Mouse (Mus musculus): ENCODE data around the gene Ggps1. TPM values are rescaled to one million over a fixed set of nuclear protein-coding genes. Genes with fewer than 3 reads are reported as not detected.

Ggps1 gene
- polyA plus RNA-seq, 1 experiment from 2014 or later = 13.4 TPM

DNA sequence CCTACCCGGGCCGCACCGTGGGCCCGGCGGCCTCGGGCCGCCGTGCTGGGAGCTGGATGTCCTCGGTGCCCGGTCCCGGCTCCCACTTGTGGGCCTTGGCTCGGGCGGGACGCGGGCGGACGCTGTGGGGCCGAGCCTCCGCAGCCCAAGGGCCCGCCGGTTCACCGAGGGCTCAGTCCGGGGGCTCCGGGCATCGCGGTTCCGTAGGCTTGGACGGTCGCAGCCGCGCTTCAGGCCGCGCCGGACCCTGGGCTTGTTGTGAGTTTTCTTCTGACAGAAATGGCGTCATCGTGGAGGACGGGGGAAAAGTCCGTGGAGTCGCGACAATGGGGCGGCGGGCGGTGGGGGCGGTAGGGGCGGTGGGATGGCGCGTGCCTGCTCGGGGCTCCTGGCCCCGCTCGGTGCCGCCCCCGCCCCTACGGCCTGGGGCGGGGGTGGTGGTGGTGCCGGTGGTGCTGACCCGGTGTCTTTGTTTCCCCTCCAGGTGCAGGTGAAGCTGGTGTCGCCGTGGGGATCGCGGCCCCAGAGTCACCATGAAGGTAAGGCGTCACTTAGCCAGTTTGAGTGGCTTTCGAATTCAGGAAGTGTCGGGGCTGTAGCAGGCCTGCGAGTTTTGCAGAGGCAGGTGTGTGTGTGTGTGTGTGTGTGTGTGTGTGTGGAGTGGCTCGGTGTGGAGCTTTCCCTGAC lies 1.2 kb upstream of the Ggps1 start:
- peak; percentile 27 for DNase-seq
- ATAC-seq (ENCODE audit: low read depth) = no peak; the same call in 1 of the 2 replicates
- Histone ChIP-seq H3K27ac (peak overlapping the region; percentile 95), H3K9me3 (replicated peaks) (no peaks in the 10 kb centered on the region), H3K4me2 (peak overlapping the region; percentile 82), H3K4me1 (replicated peaks) (peaks cover 44% of the 10 kb centered on the region), H3K9ac (peak overlapping the region; percentile 100), H3K27me3 (no peaks in the 10 kb centered on the region), H3K36me3 (peaks cover 16% of the 10 kb centered on the region; the same call in 1 of the 2 replicates), H3K4me3 (replicated peaks) (peak overlapping the region; percentile 99)
- WGBS (ENCODE audit: insufficient replicate concordance) = under 1% methylated on average over 57 of the region's 65 CpGs

- Histone ChIP-seq H3K4me2 (peak overlapping the region; percentile 82), H3K4me1 (replicated peaks) (peaks cover 44% of the 10 kb centered on the region), H3K9me3 (replicated peaks) (no peaks in the 10 kb centered on the region), H3K27me3 (no peaks in the 10 kb centered on the region), H3K27ac (peak overlapping the region; percentile 95), H3K9ac (peak overlapping the region; percentile 100), H3K36me3 (peaks cover 14% of the 10 kb centered on the region; the same call in 1 of the 2 replicates), H3K4me3 (replicated peaks) (peak overlapping the region; percentile 99)
- no peak for DNase-seq
- peak; percentile 25 for ATAC-seq (ENCODE audit: low read depth)
- WGBS (ENCODE audit: insufficient replicate concordance) = 1% methylated on average over 31 of the region's 31 CpGs
Measured at GRCm38 (mm10) chr13:14063942-14064271, 619 bp upstream of the Ggps1 start.

DNA sequence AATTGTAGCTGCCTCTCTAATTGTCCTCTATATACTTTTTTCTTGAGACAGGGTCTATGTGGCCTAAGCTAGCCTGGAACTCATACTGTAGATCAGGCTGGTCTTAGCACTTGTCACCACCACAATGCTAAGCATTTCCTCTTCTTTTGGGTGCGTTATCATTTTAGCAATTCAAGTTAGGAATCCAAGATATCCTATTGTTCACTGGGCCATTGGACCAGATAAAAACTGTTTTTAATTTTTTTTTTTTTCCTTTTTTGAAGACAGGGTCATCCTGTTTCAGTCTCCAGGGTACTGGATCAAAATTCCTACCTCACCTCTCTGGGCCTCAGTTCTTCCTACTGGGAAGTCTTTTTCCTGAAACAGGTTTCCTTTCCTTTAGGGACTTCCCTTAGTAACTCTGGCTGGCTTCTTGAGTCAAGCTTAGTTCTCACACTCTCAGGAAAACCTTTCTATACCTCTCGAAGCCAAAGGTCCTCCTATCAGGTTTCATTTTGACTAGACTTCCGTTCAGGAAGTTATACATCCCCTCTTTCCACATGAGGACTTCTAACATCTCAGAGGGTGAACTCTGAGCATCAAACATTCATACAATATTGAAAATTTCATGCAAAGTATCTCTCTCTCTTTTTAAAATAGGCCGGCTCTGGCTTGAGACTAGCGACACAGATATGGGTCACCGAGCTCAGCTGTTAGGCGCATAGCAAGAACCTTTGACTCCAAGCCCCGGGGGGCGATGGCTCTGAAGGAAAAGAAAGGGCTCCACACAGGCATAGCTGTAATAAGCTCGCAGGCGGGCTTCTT lies 877 bp downstream of the Ggps1 start:
- ATAC-seq (ENCODE audit: low read depth) = no peak
- Histone ChIP-seq H3K36me3 (peaks cover 7% of the 10 kb centered on the region), H3K9me3 (replicated peaks) (no peaks in the 10 kb centered on the region), H3K9ac (peak overlapping the region; percentile 86), H3K27ac (peak overlapping the region; percentile 76), H3K4me2 (peak overlapping the region; percentile 77), H3K27me3 (no peaks in the 10 kb centered on the region), H3K4me3 (replicated peaks) (peak overlapping the region; percentile 99), H3K4me1 (replicated peaks) (peaks cover 33% of the 10 kb centered on the region)
- DNase-seq = no peak
- 1% methylated on average over 11 of the region's 11 CpGs for WGBS (ENCODE audit: insufficient replicate concordance)

DNA sequence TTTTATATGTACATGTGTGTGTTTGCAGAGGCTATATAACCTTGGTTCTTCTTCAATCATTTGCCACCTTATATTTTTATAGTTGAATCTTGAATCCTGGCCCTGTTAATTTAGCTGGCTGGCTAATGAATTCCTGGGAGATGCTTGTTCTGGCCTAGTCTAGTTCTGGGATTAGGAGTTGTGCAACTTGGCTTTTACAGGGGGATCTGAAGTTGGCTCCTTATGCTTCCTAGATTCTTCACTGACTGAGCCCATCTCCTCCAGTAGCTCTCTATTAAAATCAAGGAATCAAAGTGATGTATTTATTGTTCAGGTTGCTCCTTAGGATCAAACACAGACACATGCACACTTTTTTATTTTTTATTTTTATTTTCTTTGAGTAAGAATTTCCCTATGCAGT lies 3.7 kb downstream of the Ggps1 start:
- no peak overlapping the region for H3K4me2 ChIP-seq
- H3K9me3 ChIP-seq (replicated peaks) = no peaks in the 10 kb centered on the region
- H3K4me3 ChIP-seq (replicated peaks) = no peak overlapping the region
- H3K27me3 ChIP-seq = no peaks in the 10 kb centered on the region
- peaks cover 14% of the 10 kb centered on the region for H3K4me1 ChIP-seq (replicated peaks)
- peaks cover 22% of the 10 kb centered on the region for H3K36me3 ChIP-seq
- no peak for DNase-seq
- no peak for ATAC-seq (ENCODE audit: low read depth)
- no peak overlapping the region for H3K27ac ChIP-seq
- H3K9ac ChIP-seq = no peak overlapping the region

DNA sequence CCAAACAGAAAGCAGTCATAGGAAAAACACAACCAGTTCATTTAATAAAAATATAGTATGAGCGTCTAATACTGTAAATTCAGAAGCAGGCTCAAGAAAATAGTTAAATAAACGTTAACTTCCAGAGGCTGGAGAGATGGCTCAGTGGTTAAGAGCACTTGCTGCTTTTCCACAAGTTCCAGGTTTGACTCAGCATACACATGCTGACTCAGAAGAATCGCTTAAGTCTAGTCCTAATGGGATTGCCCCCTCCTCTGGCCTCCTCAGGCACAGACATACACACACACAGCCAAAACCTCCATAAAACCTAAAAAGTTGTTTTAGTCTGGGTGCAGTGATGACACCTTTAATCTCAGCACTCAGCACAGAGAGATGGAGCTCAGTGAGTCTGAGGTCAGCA lies 6.5 kb downstream of the Ggps1 start:
- Histone ChIP-seq H3K27ac (no peak overlapping the region), H3K27me3 (no peaks in the 10 kb centered on the region), H3K36me3 (peaks cover 48% of the 10 kb centered on the region), H3K4me2 (no peak overlapping the region), H3K4me1 (replicated peaks) (peaks cover 7% of the 10 kb centered on the region), H3K9me3 (replicated peaks) (no peaks in the 10 kb centered on the region), H3K4me3 (replicated peaks) (no peak overlapping the region), H3K9ac (no peak overlapping the region)
- DNase-seq = no peak
- no peak for ATAC-seq (ENCODE audit: low read depth)
- 81% methylated on average over 3 of the region's 3 CpGs for WGBS (ENCODE audit: insufficient replicate concordance)

DNA sequence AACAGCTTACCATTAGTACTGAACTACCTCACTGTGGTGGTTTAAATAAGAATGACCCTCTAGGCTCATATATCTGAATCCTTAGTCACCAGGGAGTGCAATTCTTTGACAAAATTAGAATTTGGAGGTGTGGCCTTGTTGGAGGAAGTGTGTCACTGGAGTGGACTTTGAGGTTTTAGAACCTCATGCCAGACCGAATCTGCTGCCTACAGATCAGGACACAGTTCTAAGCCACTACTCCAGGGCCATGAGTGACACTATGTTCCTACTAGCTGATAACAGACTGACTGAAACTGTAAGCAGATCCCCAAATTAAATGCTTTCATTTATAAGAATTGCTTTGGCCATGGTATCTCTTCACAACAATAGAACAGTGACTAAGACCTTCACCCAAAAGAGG lies 13.4 kb downstream of the Ggps1 start:
- Histone ChIP-seq H3K9ac (no peak overlapping the region), H3K27me3 (no peaks in the 10 kb centered on the region), H3K4me1 (replicated peaks) (no peaks in the 10 kb centered on the region), H3K4me2 (no peak overlapping the region), H3K9me3 (replicated peaks) (no peaks in the 10 kb centered on the region), H3K4me3 (replicated peaks) (no peak overlapping the region), H3K27ac (no peak overlapping the region), H3K36me3 (peaks cover 53% of the 10 kb centered on the region)
- 46% methylated on average over 1 of the region's 1 CpGs for WGBS (ENCODE audit: insufficient replicate concordance)
- ATAC-seq (ENCODE audit: low read depth) (no peak), DNase-seq (no peak)

GRCm38 (mm10) chr13:14044521-14044920 lies 18.8 kb downstream of the Ggps1 start:
- H3K27me3 ChIP-seq = no peaks in the 10 kb centered on the region
- no peak for ATAC-seq (ENCODE audit: low read depth)
- no peak overlapping the region for H3K4me2 ChIP-seq
- H3K27ac ChIP-seq = no peak overlapping the region
- no peak overlapping the region for H3K4me3 ChIP-seq (replicated peaks)
- peaks cover 12% of the 10 kb centered on the region for H3K4me1 ChIP-seq (replicated peaks)
- H3K36me3 ChIP-seq = peaks cover 15% of the 10 kb centered on the region
- no peak overlapping the region for H3K9ac ChIP-seq
- DNase-seq = no peak
- H3K9me3 ChIP-seq (replicated peaks) = no peaks in the 10 kb centered on the region
- WGBS (ENCODE audit: insufficient replicate concordance) = 30% methylated on average over 2 of the region's 2 CpGs

DNA sequence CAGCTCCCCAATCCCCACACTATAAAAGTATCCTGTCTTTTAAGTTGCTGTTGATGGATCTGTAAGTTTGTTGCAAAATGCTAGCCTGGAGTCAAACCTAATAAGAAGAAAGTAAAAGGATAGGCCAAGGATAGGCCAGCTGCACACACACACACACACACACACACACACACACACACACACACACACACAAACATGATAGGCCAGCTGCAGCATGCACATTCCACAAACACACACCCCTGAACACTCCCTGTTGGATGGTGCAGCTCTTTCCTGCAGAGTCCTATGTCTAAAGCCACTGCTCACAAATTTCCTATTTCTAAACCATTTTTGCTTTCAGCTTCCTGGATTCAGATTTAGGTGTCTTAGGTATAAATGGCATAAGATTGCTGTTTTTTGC lies 19.4 kb downstream of the Ggps1 start:
- Histone ChIP-seq H3K4me1 (replicated peaks) (peaks cover 13% of the 10 kb centered on the region), H3K27me3 (no peaks in the 10 kb centered on the region), H3K27ac (no peak overlapping the region), H3K9me3 (replicated peaks) (no peaks in the 10 kb centered on the region), H3K4me3 (replicated peaks) (no peak overlapping the region), H3K36me3 (peaks cover 8% of the 10 kb centered on the region), H3K4me2 (no peak overlapping the region), H3K9ac (no peak overlapping the region)
- no peak for ATAC-seq (ENCODE audit: low read depth)
- no peak for DNase-seq

- H3K4me1 ChIP-seq (replicated peaks) = peaks cover 44% of the 10 kb centered on the region
- H3K4me2 ChIP-seq = peak overlapping the region; percentile 94
- peak overlapping the region; percentile 88 for H3K9ac ChIP-seq
- 46% methylated on average over 5 of the region's 5 CpGs for WGBS (ENCODE audit: insufficient replicate concordance)
- H3K9me3 ChIP-seq (replicated peaks) = no peaks in the 10 kb centered on the region
- DNase-seq (no peak), ATAC-seq (ENCODE audit: low read depth) (no peak)
- no peaks in the 10 kb centered on the region for H3K27me3 ChIP-seq
- peaks cover 6% of the 10 kb centered on the region; the same call in 1 of the 2 replicates for H3K36me3 ChIP-seq
- H3K4me3 ChIP-seq (replicated peaks) = peak overlapping the region; percentile 80
- H3K27ac ChIP-seq = peak overlapping the region; percentile 96
Measured at GRCm38 (mm10) chr13:14040186-14040585, 23.1 kb downstream of the Ggps1 start.

GRCm38 (mm10) chr13:14039292-14039965 lies 23.9 kb downstream of the Ggps1 start, which contains the start of gene Tbce:
Gene Tbce, minus strand, starts transcription at chr13:14039638.
- H3K27me3 ChIP-seq = no peaks in the 10 kb centered on the region
- ATAC-seq (ENCODE audit: low read depth) = peak; percentile 95
- peak within 1 kb of the TSS; percentile 96 for H3K27ac ChIP-seq
- peak within 1 kb of the TSS; percentile 94 for H3K4me2 ChIP-seq
- WGBS (ENCODE audit: insufficient replicate concordance) = under 1% methylated on average over 35 of the region's 35 CpGs
- peak within 1 kb of the TSS; percentile 80 for H3K4me3 ChIP-seq (replicated peaks)
- peak within 1 kb of the TSS; percentile 88 for H3K9ac ChIP-seq
- peaks cover 6% of the 10 kb centered on the region; the same call in 1 of the 2 replicates for H3K36me3 ChIP-seq
- no peaks in the 10 kb centered on the region for H3K9me3 ChIP-seq (replicated peaks)
- peaks cover 51% of the 10 kb centered on the region for H3K4me1 ChIP-seq (replicated peaks)
- DNase-seq = peak; percentile 84

GRCm38 (mm10) chr13:14038911-14039291 lies 24.4 kb downstream of the Ggps1 start:
- ATAC-seq (ENCODE audit: low read depth) (peak; percentile 19; the same call in 1 of the 2 replicates), DNase-seq (no peak)
- peak overlapping the region; percentile 96 for H3K27ac ChIP-seq
- 0% methylated on average over 8 of the region's 8 CpGs for WGBS (ENCODE audit: insufficient replicate concordance)
- no peaks in the 10 kb centered on the region for H3K9me3 ChIP-seq (replicated peaks)
- H3K9ac ChIP-seq = peak overlapping the region; percentile 88
- peak overlapping the region; percentile 80 for H3K4me3 ChIP-seq (replicated peaks)
- no peaks in the 10 kb centered on the region for H3K27me3 ChIP-seq
- H3K4me2 ChIP-seq = peak overlapping the region; percentile 94
- H3K4me1 ChIP-seq (replicated peaks) = peaks cover 57% of the 10 kb centered on the region
- H3K36me3 ChIP-seq = peaks cover 6% of the 10 kb centered on the region; the same call in 1 of the 2 replicates

Measured in liver, embryonic 13.5 days (tissue).